Mouse (Mus musculus) induced T-regulatory cell, adult 2 months (primary cell): ENCODE results near the gene Ebf1.
A peak's percentile ranks its signal among the peaks of the same experiment; 100 is the strongest.

Source experiments
- DNase-seq: peaks from one replicate; pipeline ENCODE4 v3.0.0-alpha.2; 2012; ENCODE audit warnings: low read depth

The Ebf1 gene

GRCm38 (mm10) chr11:44833351-44833996, 216.4 kb downstream of the Ebf1 start:
- DNase-seq, result no peak

- DNase-seq, result no peak
Measured at GRCm38 (mm10) chr11:44835166-44835565, 218.0 kb downstream of the Ebf1 start.

GRCm38 (mm10) chr11:44837592-44837991, 220.5 kb downstream of the Ebf1 start:
- DNase-seq, result no peak

- no peak for DNase-seq
Measured at GRCm38 (mm10) chr11:44841127-44842056, 224.3 kb downstream of the Ebf1 start.

GRCm38 (mm10) chr11:44851874-44852273, 234.8 kb downstream of the Ebf1 start:
- DNase-seq, result no peak

GRCm38 (mm10) chr11:44852921-44853320, 235.8 kb downstream of the Ebf1 start:
- DNase-seq, result no peak

- DNase-seq, result no peak
Measured at GRCm38 (mm10) chr11:44854496-44854895, 237.4 kb downstream of the Ebf1 start.

- no peak for DNase-seq
Measured at GRCm38 (mm10) chr11:44861108-44861507, 244.0 kb downstream of the Ebf1 start.

- no peak for DNase-seq
Measured at GRCm38 (mm10) chr11:44863910-44864309, 246.8 kb downstream of the Ebf1 start.

- no peak for DNase-seq
Measured at GRCm38 (mm10) chr11:44866476-44867149, 249.5 kb downstream of the Ebf1 start.

- no peak for DNase-seq
Measured at GRCm38 (mm10) chr11:44867433-44867832, 250.3 kb downstream of the Ebf1 start.

GRCm38 (mm10) chr11:44873876-44874275, 256.8 kb downstream of the Ebf1 start:
- DNase-seq, result no peak

GRCm38 (mm10) chr11:44875171-44875570, 258.1 kb downstream of the Ebf1 start:
- DNase-seq, result no peak

- DNase-seq, result no peak
Measured at GRCm38 (mm10) chr11:44881056-44881683, 264.1 kb downstream of the Ebf1 start.

- no peak for DNase-seq
Measured at GRCm38 (mm10) chr11:44882476-44882970, 265.4 kb downstream of the Ebf1 start.

GRCm38 (mm10) chr11:44884337-44884736, 267.2 kb downstream of the Ebf1 start:
- no peak for DNase-seq

- DNase-seq, result no peak
Measured at GRCm38 (mm10) chr11:44886897-44887296, 269.8 kb downstream of the Ebf1 start.

GRCm38 (mm10) chr11:44887691-44888090, 270.6 kb downstream of the Ebf1 start:
- no peak for DNase-seq

GRCm38 (mm10) chr11:44888390-44888789, 271.3 kb downstream of the Ebf1 start:
- no peak for DNase-seq

GRCm38 (mm10) chr11:44892814-44893521, 275.9 kb downstream of the Ebf1 start:
- peak; percentile 48 for DNase-seq

GRCm38 (mm10) chr11:44893986-44894385, 276.9 kb downstream of the Ebf1 start:
- DNase-seq, result no peak
